Mouse (Mus musculus): Measurements from ENCODE around the gene Esyt1. TPM values are rescaled to one million over a fixed set of nuclear protein-coding genes. Genes with fewer than 3 reads are reported as not detected.
A peak's percentile ranks its signal among the peaks of the same experiment; 100 is the strongest.

Gene Esyt1
- polyA plus RNA-seq, 1 experiment = not detected

- no peak for TF ChIP-seq CTCF (IDR thresholded peaks at IDR 0.05; ENCODE audit: insufficient read depth, low read depth, low read length)
- no peak for TF ChIP-seq POLR2A (IDR thresholded peaks at IDR 0.05; ENCODE audit: insufficient read depth, low read depth, low read length)
- WGBS = 76% methylated on average over 22 of the region's 22 CpGs
- Histone ChIP-seq H3K27ac (ENCODE audit: insufficient read depth, low read depth, low read length) (peak overlapping the region; percentile 24; the same call in 1 of the 2 replicates), H3K4me1 (ENCODE audit: control insufficient read depth, insufficient read depth, low read length) (peaks cover 32% of the 10 kb centered on the region), H3K4me3 (ENCODE audit: insufficient read depth, low read depth, low read length) (no peak overlapping the region)
These were observed 37.6 kb downstream of the Esyt1 start for GRCm38 (mm10) chr10:128487861-128488712.

- Histone ChIP-seq H3K27ac (ENCODE audit: insufficient read depth, low read depth, low read length) (no peak overlapping the region), H3K4me1 (ENCODE audit: control insufficient read depth, insufficient read depth, low read length) (peaks cover 26% of the 10 kb centered on the region), H3K4me3 (ENCODE audit: insufficient read depth, low read depth, low read length) (no peak overlapping the region)
- no peak for TF ChIP-seq POLR2A (IDR thresholded peaks at IDR 0.05; ENCODE audit: insufficient read depth, low read depth, low read length)
- TF ChIP-seq CTCF (IDR thresholded peaks at IDR 0.05; ENCODE audit: insufficient read depth, low read depth, low read length) = no peak
- WGBS = 76% methylated on average over 7 of the region's 7 CpGs
These were observed 39.3 kb downstream of the Esyt1 start for GRCm38 (mm10) chr10:128486370-128486769.

GRCm38 (mm10) chr10:128474366-128474765, 51.3 kb downstream of the Esyt1 start:
- TF ChIP-seq POLR2A (IDR thresholded peaks at IDR 0.05; ENCODE audit: insufficient read depth, low read depth, low read length) (no peak), CTCF (IDR thresholded peaks at IDR 0.05; ENCODE audit: insufficient read depth, low read depth, low read length) (no peak)
- H3K4me1 ChIP-seq (ENCODE audit: control insufficient read depth, insufficient read depth, low read length) = no peaks in the 10 kb centered on the region
- no peak overlapping the region for H3K27ac ChIP-seq (ENCODE audit: insufficient read depth, low read depth, low read length)
- H3K4me3 ChIP-seq (ENCODE audit: insufficient read depth, low read depth, low read length) = no peak overlapping the region
- WGBS = 87% methylated on average over 12 of the region's 12 CpGs

GRCm38 (mm10) chr10:128460270-128460630, 65.4 kb downstream of the Esyt1 start:
- Histone ChIP-seq H3K27ac (ENCODE audit: insufficient read depth, low read depth, low read length) (no peak overlapping the region), H3K4me1 (ENCODE audit: control insufficient read depth, insufficient read depth, low read length) (peaks cover 7% of the 10 kb centered on the region), H3K4me3 (ENCODE audit: insufficient read depth, low read depth, low read length) (peak overlapping the region; percentile 97)
- 1% methylated on average over 5 of the region's 5 CpGs for WGBS
- TF ChIP-seq CTCF (IDR thresholded peaks at IDR 0.05; ENCODE audit: insufficient read depth, low read depth, low read length) (no peak), POLR2A (IDR thresholded peaks at IDR 0.05; ENCODE audit: insufficient read depth, low read depth, low read length) (no peak)

Other genes with a start within 250 kb of the Esyt1 start
- not detected in 2 replicates for gene Il23a, start 227.1 kb downstream of the Esyt1 start, polyA plus RNA-seq (2012; ENCODE audit: insufficient read depth, insufficient read length, low replicate concordance, missing spikeins)
- not detected in 2 replicates for gene Pan2, start 222.5 kb downstream of the Esyt1 start, polyA plus RNA-seq (2012; ENCODE audit: insufficient read depth, insufficient read length, low replicate concordance, missing spikeins)
- gene Cnpy2, start 203.4 kb downstream of the Esyt1 start, polyA plus RNA-seq (2012; ENCODE audit: insufficient read depth, insufficient read length, low replicate concordance, missing spikeins) = not detected in 2 replicates
- gene Cs, start 188.1 kb downstream of the Esyt1 start, polyA plus RNA-seq (2012; ENCODE audit: insufficient read depth, insufficient read length, low replicate concordance, missing spikeins) = 262 TPM in 1 of 2 replicates, not detected in the other
- gene Coq10a, start 156.9 kb downstream of the Esyt1 start, polyA plus RNA-seq (2012; ENCODE audit: insufficient read depth, insufficient read length, low replicate concordance, missing spikeins) = not detected in 2 replicates
- not detected in 2 replicates for gene Ankrd52, start 148.8 kb downstream of the Esyt1 start, polyA plus RNA-seq (2012; ENCODE audit: insufficient read depth, insufficient read length, low replicate concordance, missing spikeins)
- not detected in 2 replicates for gene Slc39a5, start 124.6 kb downstream of the Esyt1 start, polyA plus RNA-seq (2012; ENCODE audit: insufficient read depth, insufficient read length, low replicate concordance, missing spikeins)
- gene Nabp2, start 114.4 kb downstream of the Esyt1 start, polyA plus RNA-seq (2012; ENCODE audit: insufficient read depth, insufficient read length, low replicate concordance, missing spikeins) = not detected in 2 replicates
- 155 TPM in 1 of 2 replicates, not detected in the other for gene Rnf41, start 114.2 kb downstream of the Esyt1 start, polyA plus RNA-seq (2012; ENCODE audit: insufficient read depth, insufficient read length, low replicate concordance, missing spikeins)
- gene Smarcc2, start 66.6 kb downstream of the Esyt1 start, polyA plus RNA-seq (2012; ENCODE audit: insufficient read depth, insufficient read length, low replicate concordance, missing spikeins) = 236 and 251 TPM in 2 replicates
- not detected in 2 replicates for gene Myl6, start 31.7 kb downstream of the Esyt1 start, polyA plus RNA-seq (2012; ENCODE audit: insufficient read depth, insufficient read length, low replicate concordance, missing spikeins)
- not detected in 2 replicates for gene Myl6b, start 27.2 kb downstream of the Esyt1 start, polyA plus RNA-seq (2012; ENCODE audit: insufficient read depth, insufficient read length, low replicate concordance, missing spikeins)
- not detected in 2 replicates for gene Zc3h10, start 21.9 kb upstream of the Esyt1 start, polyA plus RNA-seq (2012; ENCODE audit: insufficient read depth, insufficient read length, low replicate concordance, missing spikeins)
- gene Rpl41, start 23.4 kb upstream of the Esyt1 start, polyA plus RNA-seq (2012; ENCODE audit: insufficient read depth, insufficient read length, low replicate concordance, missing spikeins) = not detected in 2 replicates
- gene Pa2g4, start 40.1 kb upstream of the Esyt1 start, polyA plus RNA-seq (2012; ENCODE audit: insufficient read depth, insufficient read length, low replicate concordance, missing spikeins) = not detected in 2 replicates
- gene Erbb3, start 63.8 kb upstream of the Esyt1 start, polyA plus RNA-seq (2012; ENCODE audit: insufficient read depth, insufficient read length, low replicate concordance, missing spikeins) = not detected in 2 replicates
- not detected in 2 replicates for gene Rps26, start 100.9 kb upstream of the Esyt1 start, polyA plus RNA-seq (2012; ENCODE audit: insufficient read depth, insufficient read length, low replicate concordance, missing spikeins)
- not detected in 2 replicates for gene Ikzf4, start 120.1 kb upstream of the Esyt1 start, polyA plus RNA-seq (2012; ENCODE audit: insufficient read depth, insufficient read length, low replicate concordance, missing spikeins)
- gene Suox, start 148.2 kb upstream of the Esyt1 start, polyA plus RNA-seq (2012; ENCODE audit: insufficient read depth, insufficient read length, low replicate concordance, missing spikeins) = not detected in 2 replicates
- gene Rab5b, start 170.4 kb upstream of the Esyt1 start, polyA plus RNA-seq (2012; ENCODE audit: insufficient read depth, insufficient read length, low replicate concordance, missing spikeins) = not detected in 2 replicates
- not detected in 2 replicates for gene Pmel, start 178.3 kb upstream of the Esyt1 start, polyA plus RNA-seq (2012; ENCODE audit: insufficient read depth, insufficient read length, low replicate concordance, missing spikeins)
- not detected in 2 replicates for gene Cdk2, start 179.2 kb upstream of the Esyt1 start, polyA plus RNA-seq (2012; ENCODE audit: insufficient read depth, insufficient read length, low replicate concordance, missing spikeins)
- 167 TPM in 1 of 2 replicates, not detected in the other for gene Dgka, start 219.0 kb upstream of the Esyt1 start, polyA plus RNA-seq (2012; ENCODE audit: insufficient read depth, insufficient read length, low replicate concordance, missing spikeins)
- gene Pym1, start 222.0 kb upstream of the Esyt1 start, polyA plus RNA-seq (2012; ENCODE audit: insufficient read depth, insufficient read length, low replicate concordance, missing spikeins) = not detected in 2 replicates

All from olfactory bulb, adult 2 months (tissue).